Mouse (Mus musculus) kidney, adult 2 months (tissue): Measurements from ENCODE around the gene Dapp1.

Source experiments
- CTCF ChIP-seq: fragments of 200-500 bp; conservative IDR thresholded peaks from 2 replicates; pipeline ENCODE4 v1.5.1; 2011; ENCODE audit warnings: low read depth, mild to moderate bottlenecking, control low read depth, low read length, moderate library complexity, mixed read lengths; ENCODE audit not compliant: insufficient read depth, insufficient read length
- POLR2A ChIP-seq: fragments of 200-500 bp; IDR thresholded peaks from one replicate; pipeline ENCODE4 v1.6.1; 2011; ENCODE audit warnings: low read depth, low read length, control low read depth

- TF ChIP-seq CTCF (no peak), POLR2A (no peak)
These were observed 34.5 kb downstream of the Dapp1 start for GRCm38 (mm10) chr3:137946827-137947226.
